Mouse (Mus musculus): ENCODE measurements around the gene Cypt2.
"Not testable (repeated sequence)": the region's sequence is repeated elsewhere in the genome, so short reads cannot be mapped to it uniquely, and the experiment has no call there.

Cypt2 gene

DNA sequence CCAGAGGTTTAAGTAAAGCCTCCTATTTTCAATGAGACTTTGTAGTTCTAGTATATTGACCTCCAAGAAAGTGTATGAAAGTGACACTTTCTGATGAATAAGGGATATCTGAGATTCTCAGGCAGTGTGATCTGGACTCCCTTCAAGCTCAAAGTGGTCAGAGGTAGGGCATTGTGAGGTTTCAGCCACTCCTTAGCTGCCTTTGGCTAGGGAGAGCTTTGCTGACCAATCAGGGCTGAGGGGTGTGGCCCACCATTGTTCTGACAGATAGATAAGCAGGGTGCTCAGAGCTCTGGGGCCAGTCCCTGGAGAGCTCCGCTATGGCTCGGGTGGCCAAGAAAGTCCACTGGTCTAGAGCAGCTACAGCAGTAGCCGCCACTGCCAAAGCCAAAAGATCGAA is at the start of gene Cypt2:
TSS of gene Cypt2 (plus strand) at position 301 of the 400 bp plus-strand sequence.
- not testable (repeated sequence) for DNase-seq (ENCODE audit: extremely low read depth, low read depth)

DNA sequence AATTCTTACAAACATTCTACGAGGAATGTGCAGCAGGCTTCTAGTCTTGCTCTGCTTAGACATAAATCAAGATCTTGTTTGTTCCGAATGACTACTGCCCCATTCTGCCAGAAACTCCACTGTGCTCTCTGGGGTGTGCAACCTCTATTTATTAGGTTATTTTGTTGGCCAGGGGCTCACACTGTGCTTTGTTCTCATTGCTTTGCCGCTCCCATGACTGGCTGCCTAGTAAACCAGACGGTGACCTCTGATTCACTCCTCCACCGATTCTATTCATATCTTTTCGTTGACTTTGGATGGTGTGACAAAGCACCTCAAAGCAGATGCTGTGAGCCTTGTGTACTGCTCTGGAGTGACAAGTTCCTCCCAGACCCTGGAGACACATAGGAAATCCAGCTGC is 46.7 kb downstream of the Cypt2 start:
- DNase-seq (ENCODE audit: extremely low read depth, low read depth), result no peak

Measured in MEL-GATA-1-ER (cell line).